Mouse (Mus musculus) fibroblast of lung, adult 2 months (primary cell): Measurements from ENCODE around the gene Rps15.

Source experiments
- DNase-seq: peaks from one replicate; pipeline ENCODE4 v3.0.0-alpha.2; 2011; ENCODE audit warnings: low read depth

Rps15 gene

GRCm38 (mm10) chr10:80316359-80316781 lies 24.1 kb downstream of the Rps15 start:
- no peak for DNase-seq

DNA sequence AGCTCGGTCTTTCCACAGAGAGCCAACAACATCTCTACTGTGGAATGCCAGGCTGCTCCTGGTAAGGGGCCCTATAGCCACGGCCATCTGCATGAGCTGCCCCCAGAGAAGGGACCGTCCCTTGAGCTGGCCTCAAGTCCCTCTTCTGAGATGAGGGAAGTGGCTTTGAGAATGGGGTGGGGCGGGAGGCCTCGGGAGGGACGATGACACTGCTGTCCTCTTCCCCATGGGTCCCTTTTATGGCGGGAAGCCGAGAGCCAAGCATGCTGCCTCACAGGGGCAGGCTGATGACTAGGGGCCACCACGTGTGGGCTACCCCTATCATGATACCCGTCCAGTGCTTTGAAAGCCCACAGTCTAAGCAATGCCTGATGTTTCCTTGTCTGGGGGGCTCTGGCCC lies 24.8 kb downstream of the Rps15 start:
- DNase-seq: no peak

DNA sequence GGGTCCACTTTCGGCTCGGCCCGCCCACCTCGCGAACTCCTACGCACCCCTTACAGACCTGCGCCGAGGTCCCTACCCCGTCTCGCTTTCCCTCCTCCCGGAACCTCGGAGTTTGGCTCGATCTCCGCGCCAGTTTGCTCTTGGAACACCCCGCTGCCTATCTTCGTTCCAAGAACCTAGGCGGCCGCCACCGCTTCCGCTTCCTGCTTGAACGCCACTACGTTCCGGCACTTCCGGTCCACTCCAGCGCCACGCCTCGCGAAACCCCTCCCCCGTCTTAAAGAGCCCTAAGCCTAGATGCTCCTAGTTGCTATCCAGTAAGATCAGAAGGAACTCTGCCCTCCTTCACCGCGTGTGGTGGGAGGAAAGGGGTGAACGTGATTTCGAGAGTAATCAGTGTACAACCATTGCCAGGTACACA lies 28.1 kb downstream of the Rps15 start, which contains the start of gene 2310011J03Rik:
TSS of gene 2310011J03Rik (minus strand) at position 198 of the 421 bp plus-strand sequence.
- DNase-seq: peak; percentile 66

- DNase-seq: no peak
Observed at GRCm38 (mm10) chr10:80321014-80321669, 28.9 kb downstream of the Rps15 start.

DNA sequence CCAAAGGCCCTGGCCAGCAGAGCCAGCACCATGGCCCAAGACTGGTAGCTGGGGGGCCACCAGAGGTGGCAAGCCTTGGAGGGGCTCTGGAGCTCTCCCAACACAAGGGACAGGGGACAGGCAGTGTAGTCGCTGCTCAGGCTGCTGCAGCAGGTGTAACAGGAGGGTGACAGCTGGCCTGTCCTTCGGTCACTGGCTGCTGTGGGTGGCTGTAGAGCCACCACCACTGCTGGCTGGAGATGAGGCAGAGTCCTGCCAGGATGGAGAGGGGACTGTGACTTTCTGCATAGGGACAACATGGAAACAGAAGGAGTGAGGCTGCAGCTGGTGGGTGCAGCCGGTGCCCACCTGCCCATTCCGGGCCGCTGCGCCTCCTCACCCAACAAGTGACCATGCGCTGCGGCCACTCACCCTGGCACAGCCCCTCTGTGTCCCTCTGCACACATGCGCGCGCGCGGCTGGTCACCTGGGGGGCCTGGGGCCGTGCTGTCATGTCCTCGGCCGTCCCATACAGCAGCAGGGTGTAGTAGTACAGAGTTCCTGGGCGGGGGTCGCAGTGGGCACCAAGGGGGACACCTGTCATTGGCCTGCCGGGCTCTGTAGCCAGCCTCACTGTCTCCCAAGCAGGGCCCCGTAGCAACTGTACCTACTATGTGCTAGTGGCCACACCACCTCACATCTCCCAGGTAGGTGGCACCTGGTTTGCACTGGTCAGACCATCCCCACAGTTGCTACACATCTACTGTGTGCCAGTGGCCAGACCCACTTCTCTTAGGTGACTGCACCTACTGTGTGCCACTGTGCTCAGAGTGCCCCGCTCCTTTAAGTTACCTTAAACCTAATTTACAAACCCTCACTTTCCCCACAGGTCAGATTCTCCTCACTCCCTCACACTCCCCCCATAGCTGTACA lies 29.7 kb downstream of the Rps15 start:
- DNase-seq: no peak

DNA sequence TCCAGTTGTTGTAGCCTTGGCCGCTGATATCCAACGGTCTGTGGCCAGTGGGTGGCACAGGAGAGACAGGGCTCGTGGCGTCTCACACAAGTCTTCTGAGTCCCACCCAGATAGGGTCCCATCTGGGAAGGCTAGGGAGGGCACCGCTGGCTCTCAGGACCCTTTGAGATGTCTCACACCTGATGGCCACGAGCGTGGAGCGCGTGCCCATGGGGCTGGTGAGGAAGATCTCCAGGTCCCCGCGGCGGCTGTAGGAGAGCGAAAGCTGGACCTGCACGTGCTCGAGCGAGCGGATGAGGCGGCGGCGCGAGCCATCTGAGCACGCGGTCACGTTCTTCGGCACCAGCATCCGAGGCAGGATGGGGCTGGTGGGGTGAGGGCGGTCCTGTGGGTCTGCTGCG lies 30.6 kb downstream of the Rps15 start:
- DNase-seq: no peak

- DNase-seq: no peak
Observed at GRCm38 (mm10) chr10:80323261-80324119, 31.2 kb downstream of the Rps15 start.

- DNase-seq: no peak
Observed at GRCm38 (mm10) chr10:80324120-80325037, 32.1 kb downstream of the Rps15 start.

DNA sequence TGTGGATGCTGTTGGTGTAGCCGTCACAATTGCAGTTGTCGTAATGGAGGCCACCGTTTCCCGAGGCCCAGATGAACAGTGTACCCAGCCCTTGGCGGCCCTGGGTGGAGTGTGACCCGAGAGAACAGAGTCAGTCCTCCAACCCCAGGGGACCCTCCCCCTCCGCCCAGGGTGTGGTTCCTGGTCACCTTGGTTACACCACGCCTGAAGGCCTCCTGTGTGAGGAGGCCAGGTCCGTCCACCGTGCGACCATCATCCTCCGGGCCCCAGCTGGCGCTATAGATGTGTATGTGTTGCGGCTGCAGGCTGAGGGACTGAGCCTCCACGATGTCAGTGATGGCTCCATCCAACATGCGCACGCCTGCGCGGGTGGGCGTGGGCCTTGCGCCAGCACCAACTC lies 32.8 kb downstream of the Rps15 start:
- no peak for DNase-seq

GRCm38 (mm10) chr10:80329273-80330081 lies 37.2 kb downstream of the Rps15 start, which contains the start of the genes Pcsk4 and Reep6:
Gene Pcsk4, minus strand, starts transcription at chr10:80329498.
Gene Reep6, plus strand, starts transcription at chr10:80329953.
- DNase-seq: peak; percentile 90

DNA sequence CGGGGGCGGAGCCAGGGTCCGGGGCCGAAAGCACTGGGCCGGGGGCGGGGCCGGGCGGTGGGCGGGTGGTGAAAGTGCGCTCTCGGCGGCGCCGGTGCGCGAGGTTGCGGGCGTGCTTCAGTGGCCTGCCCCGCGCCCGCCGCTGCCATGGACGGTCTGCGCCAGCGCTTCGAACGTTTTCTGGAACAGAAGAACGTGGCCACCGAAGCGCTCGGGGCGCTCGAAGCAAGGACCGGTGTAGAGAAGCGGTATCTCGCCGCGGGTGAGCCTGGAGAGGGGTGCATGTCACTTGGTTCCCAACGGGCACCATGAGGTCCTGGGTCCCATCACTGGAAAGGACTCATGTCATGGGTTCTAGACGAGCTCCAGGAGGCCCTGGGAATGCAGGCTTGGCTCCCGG lies 37.8 kb downstream of the Rps15 start:
- DNase-seq: no peak

GRCm38 (mm10) chr10:80330888-80331287 lies 38.6 kb downstream of the Rps15 start:
- no peak for DNase-seq

DNA sequence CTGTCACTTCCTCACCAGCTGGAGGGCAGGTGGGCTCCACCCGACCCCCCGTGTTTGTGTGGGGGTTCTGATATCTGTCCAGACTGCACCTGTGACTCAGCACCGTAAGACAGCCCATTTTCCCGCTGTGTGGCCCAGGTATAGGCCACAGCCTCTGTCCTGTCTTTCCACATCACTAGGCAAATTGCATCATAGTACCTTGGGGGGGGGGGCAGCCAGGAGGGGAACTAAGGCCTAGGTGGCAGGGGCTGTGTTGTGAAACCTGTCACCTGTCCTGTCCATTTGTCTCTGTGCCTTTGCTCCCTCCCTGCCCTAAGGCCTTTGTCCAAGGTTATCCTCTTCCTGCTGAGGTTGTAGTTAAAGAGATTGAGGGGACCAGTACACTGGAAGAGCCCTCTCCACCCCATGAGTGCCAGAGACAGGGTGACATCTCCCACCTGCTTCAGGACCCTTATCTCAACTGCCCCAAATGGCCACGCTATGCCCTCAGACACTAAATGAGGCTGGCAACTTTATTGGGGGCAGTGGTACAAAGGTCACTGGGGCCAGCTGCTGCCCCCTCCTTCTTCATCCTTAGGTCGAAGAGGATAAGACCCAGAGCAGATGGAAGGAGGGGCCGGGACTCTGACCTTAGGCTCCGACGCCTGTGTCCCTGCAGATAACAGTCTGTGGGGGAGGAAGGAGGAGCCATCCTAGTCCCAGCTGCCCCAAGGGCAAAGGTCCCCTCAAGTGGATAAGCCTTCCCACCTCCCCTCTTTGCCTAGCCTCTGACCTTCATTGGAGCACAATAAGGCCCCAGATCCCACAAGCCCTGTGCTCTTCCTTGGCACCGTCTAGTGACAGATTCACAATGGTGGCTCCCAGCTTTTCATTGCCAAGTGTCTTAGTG lies 39.6 kb downstream of the Rps15 start:
- DNase-seq: no peak

DNA sequence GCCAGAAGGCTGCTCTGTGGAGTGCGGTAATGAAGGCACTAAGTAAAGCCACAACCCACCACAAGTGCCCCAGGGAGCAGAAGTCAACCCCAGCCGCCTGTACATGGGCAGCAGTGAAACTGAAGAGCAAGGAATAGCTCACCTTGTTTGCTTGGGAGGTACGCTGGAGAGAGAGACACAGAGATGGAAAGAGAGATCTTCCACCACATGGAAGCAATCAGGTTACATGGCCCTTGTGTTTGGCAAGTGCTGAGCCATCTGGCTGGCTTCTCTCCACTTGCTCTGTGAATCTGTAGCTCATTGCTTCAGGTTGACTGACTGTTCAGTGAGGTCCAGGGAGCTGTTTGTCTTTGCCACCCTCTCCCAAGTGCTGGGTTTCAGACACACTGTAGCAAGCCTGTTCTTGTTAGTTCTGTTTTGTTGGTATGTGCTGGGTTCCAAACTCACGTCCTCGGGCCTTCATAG lies 40.3 kb downstream of the Rps15 start:
- no peak for DNase-seq

DNA sequence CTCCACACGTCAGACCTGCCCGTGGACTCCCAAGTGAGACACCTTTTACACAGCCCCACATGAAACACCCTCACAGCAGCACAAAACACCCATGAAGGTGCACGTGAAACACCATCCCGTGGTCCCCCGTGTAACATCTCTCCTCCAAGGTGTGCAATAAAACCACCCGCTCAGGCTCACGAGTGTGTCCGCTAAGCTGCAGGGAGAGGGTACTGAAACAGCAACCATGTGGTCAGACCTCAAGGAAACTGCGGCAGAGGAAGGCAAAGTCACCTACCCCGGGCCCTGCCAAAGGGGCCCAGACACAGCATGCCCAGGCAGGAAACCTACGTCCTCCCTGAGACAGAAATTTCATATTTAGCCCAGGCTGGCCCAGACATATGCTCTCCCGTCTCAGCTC lies 44.0 kb downstream of the Rps15 start:
- DNase-seq: no peak

GRCm38 (mm10) chr10:80339941-80340750 lies 47.9 kb downstream of the Rps15 start:
- DNase-seq: peak; percentile 62

GRCm38 (mm10) chr10:80341026-80341425 lies 48.8 kb downstream of the Rps15 start:
- DNase-seq: no peak
